Mouse (Mus musculus) mesoderm, embryonic 11.5 days (tissue): ENCODE results near the gene Hhex.
A peak's percentile ranks its signal among the peaks of the same experiment; 100 is the strongest.

ENCODE experiments used
- DNase-seq: peaks from one replicate; pipeline ENCODE4 v3.0.0-alpha.2; 2012; ENCODE audit warnings: low read depth, low spot score

The Hhex gene

DNA sequence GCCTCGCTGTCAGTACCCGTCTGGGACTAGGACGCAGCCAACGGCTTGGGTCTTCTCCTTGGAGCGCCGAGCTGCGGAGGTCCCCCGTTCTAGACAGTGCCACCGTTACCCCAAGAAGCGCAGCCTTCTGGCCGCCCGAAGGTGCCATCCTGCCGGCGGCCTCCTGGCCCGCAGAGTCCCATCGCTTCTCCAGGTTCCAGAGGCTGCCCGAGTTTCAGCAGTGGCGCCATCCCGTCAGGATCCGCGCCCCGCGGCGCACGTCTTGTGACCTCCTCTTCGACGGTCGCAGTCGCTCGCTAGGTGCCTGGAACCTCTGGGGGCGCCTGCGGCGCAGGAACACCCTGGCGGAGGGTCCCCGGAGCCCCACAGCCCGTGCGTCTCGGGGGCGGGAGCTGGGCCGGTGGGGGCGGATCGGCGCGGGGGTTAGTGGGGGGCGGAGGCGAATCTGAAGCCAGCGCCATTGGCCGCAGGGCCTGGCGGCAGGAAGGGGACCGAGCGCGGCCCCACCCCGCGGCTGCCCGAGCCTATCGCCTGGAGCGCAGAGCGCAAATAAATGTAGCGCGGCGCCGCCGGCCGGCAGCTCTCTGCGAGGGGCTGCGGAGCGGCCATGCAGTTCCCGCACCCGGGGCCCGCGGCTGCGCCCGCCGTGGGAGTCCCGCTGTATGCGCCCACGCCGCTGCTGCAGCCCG lies at the start of gene Hhex:
Gene Hhex, plus strand, starts transcription at position 548 of the 689 bp plus-strand sequence.
- DNase-seq = peak; percentile 48

DNA sequence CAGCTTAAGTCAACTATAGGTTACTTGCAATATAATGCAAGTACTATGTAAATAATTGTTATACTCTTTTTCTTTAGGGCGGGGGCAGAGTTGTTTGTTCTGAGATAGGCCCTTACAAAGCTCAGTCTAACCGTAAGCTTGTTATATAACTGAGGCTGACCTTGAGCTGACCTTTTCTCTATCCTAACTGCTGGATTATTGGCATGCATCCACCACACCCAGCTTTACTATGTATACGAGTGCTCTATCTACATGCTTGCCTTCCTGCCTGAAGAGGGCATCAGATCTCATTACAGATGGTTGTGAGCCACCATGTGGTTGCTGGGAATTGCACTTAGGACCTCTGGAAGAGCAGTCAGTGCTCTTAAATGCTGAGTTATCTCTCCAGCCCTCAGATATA lies 48.5 kb upstream of the Hhex start:
- DNase-seq = no peak

DNA sequence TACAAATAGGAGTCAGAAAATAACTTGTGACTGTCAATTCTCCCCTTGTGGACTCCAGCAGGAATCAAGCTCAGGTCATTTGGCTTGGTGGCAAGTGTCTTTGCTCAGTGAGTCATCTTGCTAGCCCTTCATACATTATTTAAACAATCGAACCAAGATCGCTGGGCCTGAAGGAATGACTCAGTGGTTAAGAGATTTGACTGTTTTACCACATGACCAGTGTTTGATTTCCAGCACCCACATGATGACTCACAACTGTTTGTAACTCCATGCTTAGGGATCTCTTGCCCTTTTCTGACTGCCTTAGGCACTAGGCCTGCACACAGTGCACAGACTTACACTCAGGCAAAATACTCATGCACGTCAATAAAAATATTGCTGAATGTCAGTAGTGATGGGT lies 42.7 kb upstream of the Hhex start:
- no peak for DNase-seq

GRCm38 (mm10) chr19:37396279-37396678 lies 38.3 kb upstream of the Hhex start:
- no peak for DNase-seq

- DNase-seq = no peak
These were observed 33.7 kb upstream of the Hhex start for GRCm38 (mm10) chr19:37400936-37401335.

GRCm38 (mm10) chr19:37418294-37418693 lies 16.3 kb upstream of the Hhex start:
- DNase-seq = no peak

DNA sequence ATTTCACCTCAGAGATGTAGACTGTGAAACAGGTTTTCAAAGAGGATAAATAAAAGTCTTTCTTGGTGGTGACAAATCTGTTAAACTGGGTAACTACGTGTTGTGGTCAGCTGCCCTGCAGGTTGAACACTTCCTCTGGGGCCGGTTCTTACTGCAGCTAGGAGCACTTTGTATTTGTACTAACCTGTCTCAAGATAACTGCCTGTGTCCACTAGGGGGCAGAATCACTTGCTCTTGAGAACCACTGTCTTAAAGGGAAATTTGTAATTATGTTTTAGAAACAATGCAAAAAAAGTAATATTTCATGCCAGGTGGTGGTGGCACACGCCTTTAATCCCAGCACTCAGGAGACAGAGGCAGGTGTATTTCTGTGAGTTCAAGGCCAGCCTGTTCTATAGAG lies 15.0 kb upstream of the Hhex start:
- DNase-seq = peak; percentile 73

DNA sequence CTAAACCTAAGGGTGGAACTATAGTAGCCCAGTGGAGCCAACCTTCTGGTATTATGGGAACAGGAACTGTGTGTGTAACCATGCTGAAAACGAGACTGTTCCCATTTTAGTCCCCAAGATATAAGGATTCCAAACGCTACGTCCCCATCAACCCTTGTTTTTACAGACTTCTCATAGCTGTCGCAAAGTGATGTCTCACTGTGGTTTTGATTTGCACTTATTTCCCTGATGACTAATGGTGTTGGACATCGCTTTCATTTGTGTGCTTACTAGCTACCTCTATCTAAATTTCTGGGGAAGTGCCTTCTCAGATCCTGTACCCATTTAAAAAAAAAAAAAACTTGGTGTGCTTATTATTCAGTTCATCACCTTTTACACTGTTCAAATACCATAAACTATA lies 6.0 kb upstream of the Hhex start:
- no peak for DNase-seq

- no peak for DNase-seq
These were observed 3.4 kb upstream of the Hhex start for GRCm38 (mm10) chr19:37431139-37431756.

DNA sequence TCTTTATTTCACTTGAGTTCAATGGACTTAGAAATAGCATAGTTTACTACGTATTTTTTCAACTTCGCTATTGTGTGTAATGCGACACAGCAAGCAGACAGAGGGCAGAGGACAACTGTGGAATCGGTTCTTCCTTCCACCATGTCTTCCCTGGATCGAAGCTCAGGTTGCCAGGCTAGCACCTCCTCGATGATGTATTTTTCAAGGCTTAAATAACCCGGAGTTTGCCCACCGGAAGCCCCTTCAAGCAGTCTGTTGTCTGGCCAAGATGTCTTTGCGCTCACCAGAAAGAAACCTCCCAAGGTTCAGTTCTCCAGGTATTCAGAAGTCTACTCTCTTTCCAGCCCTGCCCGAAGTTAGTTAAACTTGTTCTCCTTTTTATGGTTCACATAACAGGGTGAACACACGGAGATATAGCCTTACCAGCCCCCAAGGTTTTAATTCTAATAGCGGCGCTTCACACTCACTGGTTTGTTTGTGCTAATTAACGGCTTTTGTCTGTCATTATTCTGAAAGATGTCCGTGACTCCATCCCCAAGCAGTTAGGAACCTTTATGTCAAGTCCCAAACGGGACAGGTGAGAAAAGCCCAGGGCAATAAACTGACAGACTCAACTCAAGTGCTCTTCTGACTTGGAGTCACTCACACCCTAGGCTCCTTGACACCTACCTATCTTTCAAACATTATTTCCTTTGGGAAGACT lies 1.6 kb upstream of the Hhex start:
- DNase-seq = no peak

DNA sequence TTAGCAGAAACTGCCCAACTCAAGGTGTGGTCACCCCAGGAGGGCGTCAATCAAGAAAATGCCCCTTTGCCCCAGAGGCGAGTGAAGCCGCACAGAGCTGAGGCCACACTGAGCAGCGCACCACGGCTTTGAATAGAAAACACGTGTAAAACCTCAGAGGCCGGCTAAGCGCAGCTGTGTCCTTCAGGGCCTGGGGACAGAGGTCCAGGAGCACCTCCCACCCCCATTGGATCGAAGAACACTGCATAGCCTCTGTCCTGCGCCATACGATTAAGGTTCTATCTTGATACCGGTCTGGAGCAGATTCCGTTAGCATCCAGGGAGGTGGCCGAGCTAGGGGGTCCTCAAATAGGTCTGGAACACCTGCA lies 731 bp upstream of the Hhex start:
- peak; percentile 30 for DNase-seq

DNA sequence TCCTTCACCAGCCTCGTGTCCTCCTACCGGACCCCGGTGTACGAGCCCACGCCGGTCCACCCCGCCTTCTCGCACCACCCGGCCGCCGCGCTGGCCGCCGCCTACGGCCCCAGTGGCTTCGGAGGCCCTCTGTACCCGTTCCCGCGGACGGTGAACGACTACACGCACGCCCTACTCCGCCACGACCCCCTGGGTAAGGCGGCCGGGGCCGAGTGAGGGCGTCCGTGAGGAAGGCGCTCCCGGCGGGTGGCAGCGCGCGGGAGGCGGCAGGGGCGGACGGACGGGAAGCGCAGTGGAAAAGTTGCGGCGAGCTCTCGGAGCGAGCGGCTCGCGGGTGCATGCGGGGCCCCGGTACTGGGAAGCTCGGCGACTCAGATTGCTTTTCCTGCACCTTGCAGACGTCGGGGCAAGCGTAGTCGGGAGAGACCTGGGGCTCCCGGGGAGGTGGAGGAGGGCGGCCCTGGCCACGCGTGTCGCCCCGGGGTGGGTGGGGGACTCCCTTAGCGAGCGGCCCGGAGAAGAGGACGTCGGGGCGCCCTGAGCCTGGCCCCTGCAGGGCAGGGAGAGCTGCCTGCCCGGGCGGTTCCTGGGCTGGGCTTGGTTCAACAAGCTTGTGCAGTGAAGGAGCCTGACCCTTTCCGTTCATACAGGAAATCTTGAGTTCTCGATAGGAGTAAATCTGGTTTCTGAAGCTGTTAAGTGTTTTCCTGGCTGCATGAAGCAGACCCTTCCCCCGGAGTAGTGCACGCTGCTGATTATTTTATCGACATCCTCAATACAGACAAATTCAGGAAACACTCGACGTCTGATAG lies 637 bp downstream of the Hhex start:
- peak; percentile 10 for DNase-seq

DNA sequence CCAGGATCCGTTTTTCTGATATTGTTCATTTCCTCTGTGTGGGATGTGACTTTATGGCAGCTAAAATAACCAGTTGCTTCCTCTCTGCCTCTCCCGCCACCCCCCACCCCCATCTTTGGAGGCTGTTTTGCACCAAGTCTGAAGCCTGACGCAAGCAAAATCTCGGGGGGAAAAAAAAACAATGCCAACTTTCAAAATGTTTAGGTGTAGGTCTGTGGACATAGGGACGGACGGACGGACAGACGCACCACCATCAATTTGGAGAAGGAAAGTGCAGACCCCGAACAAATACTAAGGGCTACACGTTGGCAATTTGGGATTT lies 1.2 kb downstream of the Hhex start:
- DNase-seq = peak; percentile 26

DNA sequence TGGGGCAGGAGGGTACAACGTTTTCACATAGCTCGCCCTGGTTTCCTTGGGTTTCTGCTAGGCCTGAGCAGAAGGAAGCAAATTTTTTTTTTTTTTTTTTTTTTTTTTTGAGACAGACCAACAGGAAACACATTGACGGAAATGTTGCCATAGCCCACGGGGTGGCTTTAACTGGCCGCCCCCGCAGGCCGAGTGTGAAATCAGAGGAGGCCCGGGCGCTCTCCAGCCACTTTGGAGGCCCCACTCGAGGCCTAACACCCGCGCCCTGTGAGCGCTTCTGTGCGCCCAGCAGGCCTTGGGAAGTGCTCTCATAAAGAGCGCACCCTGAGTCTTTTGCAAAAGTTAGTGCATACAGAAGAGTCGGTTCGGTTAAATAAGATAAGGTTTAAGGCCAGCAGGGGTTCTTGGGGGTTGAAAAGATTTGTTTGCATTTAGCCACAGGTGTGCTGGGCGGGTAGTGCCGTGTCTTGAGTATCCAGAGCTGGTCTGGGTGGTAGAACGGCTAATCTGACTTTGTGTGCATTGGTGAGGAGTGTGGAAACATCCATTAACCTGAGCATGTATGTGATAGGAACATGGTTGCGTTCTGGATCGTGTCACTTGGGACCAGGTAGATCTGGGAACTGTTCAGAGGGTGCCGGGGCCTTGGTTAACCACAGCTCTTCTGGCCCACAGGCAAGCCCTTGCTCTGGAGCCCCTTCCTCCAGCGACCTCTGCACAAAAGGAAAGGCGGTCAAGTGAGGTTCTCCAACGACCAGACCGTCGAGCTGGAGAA lies 2.1 kb downstream of the Hhex start:
- DNase-seq = peak; percentile 19

DNA sequence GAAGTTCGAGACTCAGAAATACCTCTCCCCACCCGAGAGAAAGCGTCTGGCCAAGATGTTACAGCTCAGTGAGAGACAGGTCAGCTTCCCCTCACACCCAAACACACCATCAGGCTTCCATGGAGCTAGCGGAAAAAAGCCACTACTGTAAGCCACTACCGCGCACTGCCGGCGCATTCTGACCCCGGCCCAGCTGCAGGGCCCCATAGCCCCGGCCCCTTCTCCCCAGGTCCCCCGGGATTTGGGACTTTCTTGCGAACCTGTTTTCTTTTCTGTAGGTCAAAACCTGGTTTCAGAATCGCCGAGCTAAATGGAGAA lies 2.6 kb downstream of the Hhex start:
- DNase-seq = peak; percentile 19

DNA sequence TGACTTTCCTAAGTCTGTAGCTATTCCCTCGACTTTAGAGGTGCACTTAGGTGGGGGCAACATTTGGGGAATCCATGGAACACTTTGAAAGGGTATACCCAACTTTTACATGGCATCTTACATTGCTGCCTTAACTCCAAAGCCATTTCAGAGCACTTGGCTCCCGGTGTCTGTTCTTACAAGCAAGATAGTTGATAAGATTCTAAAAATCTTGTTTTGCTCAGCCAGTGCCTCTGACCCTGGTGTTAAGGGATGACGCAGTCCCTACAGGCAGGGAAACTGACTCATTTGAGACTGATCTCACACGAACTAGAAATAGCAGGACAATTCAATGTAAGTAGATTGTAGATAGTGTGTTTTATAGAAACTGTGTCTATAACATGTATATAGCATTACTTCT lies 5.6 kb downstream of the Hhex start:
- DNase-seq = no peak

DNA sequence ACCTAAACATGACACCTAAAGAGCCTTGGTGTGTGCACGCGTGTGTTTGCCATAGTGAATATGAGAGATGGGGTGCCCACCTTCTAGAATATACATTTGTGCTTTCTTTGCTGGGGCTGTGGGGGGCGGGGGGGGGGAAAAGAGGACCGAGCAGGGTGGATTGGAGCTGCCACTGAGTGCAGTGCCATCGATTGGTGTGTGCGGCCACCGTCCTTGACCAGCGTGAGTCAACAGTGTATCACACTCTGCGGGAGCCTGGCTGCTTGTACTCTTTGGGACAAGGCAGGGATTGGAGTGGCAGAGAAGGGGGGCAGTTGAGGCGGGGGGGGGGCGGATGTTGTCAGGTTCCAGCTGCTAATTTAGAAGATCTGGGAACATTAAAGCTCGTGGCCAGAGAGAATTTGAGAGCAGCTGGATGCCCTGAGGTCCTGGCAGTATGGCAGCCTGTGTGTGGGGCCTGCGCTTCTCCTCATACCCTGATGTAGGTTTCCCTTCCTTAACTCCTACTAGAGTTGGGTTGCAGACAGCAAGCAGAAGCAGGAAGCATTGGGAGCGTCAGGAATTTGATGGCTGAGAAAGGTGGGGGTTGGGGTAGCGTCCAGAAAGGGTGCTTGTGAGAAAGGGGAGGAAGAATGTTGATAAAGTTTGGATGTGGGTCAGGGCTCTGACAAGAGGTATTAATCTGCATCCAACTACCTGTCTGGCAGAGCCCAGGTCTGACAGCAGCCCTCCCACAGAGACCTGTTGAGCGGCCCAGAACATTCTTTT lies 6.3 kb downstream of the Hhex start:
- DNase-seq = no peak

GRCm38 (mm10) chr19:37442524-37443286 lies 8.1 kb downstream of the Hhex start:
- DNase-seq = no peak

DNA sequence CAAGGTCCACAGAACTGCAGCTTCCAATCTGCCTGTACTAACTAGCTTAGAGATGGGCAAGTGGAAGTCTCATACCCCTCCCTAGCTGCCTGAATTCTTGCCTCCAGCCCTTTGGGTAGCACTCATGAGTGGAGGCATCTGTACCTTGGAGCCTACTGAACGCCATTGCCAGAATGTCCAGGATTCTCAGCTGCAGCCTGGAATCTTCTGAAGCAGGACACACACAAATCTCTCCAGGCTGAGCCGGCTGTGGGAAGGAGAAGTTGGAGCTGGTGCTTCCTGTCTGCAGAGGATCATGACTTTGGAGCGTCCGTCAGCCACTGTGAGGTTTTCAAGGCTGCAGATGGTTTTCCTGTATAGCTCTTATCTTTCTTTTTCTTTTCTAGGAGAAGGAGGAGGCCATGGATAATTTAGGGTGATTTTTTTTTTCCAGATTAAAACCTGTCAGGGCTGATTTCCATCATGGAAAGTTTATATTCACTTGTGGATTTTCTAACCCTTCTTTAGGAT lies 9.1 kb downstream of the Hhex start:
- DNase-seq = no peak

GRCm38 (mm10) chr19:37448212-37448611 lies 13.6 kb downstream of the Hhex start:
- DNase-seq = no peak
